28 mouse cellular contexts compared by ENCODE assay signal in the genomic region with DNA sequence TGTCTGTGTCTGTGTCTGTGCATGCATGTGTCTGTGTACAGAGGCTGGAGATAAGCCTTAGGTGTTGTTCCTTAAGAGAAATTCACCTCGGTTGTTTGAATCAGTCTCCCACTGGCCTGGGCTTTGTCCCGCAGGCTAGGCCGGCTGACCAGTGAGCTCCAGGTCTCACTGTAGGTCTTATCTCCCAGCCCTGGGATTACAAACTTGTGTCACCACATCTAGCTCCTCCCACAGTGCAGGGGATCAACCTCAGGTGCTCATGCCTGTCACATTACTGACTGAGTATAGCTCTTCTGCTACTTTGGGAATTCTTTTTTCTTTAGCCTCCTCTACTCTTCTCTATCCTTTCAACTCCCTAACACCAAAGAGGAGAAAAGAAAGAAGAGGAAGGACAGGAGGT. TPM values are rescaled to one million over a fixed set of nuclear protein-coding genes. Genes with fewer than 3 reads are reported as not detected.
DNase-seq lines count a peak whose midpoint lies in the region; ATAC-seq and TF ChIP-seq lines count a peak whose summit lies in the region.
"Had no signal": no experiment of that assay in that cellular context is flagged by ENCODE, and none has a peak within 500 bp of the region (broad histone marks: within the 10 kb centered on the region; RNA-seq: fewer than 3 reads in every experiment).

No protein-coding gene starts in this region.

- 54% methylated on average over 3 of the region's 3 CpGs for WGBS in intestine, embryonic 16.5 days
- WGBS in liver, embryonic 11.5 days = 43% methylated on average over 3 of the region's 3 CpGs
- 45% methylated on average over 3 of the region's 3 CpGs for WGBS in liver, embryonic 16.5 days (ENCODE audit: insufficient replicate concordance)
- 70% methylated on average over 3 of the region's 3 CpGs for WGBS in hindbrain, embryonic 16.5 days

- TF ChIP-seq CTCF in left cerebral cortex, adult 2 months (IDR thresholded peaks at IDR 0.05) = no peak

- no peaks in the 10 kb centered on the region for H3K4me1 ChIP-seq in intestine, embryonic 16.5 days (ENCODE audit: control insufficient read depth, insufficient read depth, low read length)
- no peaks in the 10 kb centered on the region for H3K4me1 ChIP-seq in liver, embryonic 11.5 days (replicated peaks; ENCODE audit: control insufficient read depth, insufficient read depth, low read length)
- H3K4me1 ChIP-seq in liver, embryonic 16.5 days (ENCODE audit: control insufficient read depth, low read depth, low read length) = no peaks in the 10 kb centered on the region
- H3K4me1 ChIP-seq in hindbrain, embryonic 16.5 days (ENCODE audit: control insufficient read depth, insufficient read depth, low read depth, low read length) = no peaks in the 10 kb centered on the region
- H3K4me1 ChIP-seq: embryonic facial prominence, embryonic 12.5 days; forebrain, embryonic 15.5 days; heart, embryonic 13.5 days; hindbrain, embryonic 10.5 days; hindbrain, embryonic 15.5 days; limb, embryonic 13.5 days; midbrain, embryonic 10.5 days; neural tube, embryonic 12.5 days had no signal

- H3K4me2 ChIP-seq in intestine, embryonic 16.5 days (ENCODE audit: low read depth, low read length) = no peak overlapping the region
- no peak overlapping the region for H3K4me2 ChIP-seq in liver, embryonic 11.5 days
- no peak overlapping the region for H3K4me2 ChIP-seq in liver, embryonic 16.5 days (ENCODE audit: low read depth, low read length)
- no peak overlapping the region for H3K4me2 ChIP-seq in hindbrain, embryonic 16.5 days (ENCODE audit: low read length)
- H3K4me2 ChIP-seq: embryonic facial prominence, embryonic 12.5 days; forebrain, embryonic 15.5 days; heart, embryonic 13.5 days; hindbrain, embryonic 15.5 days; limb, embryonic 13.5 days; lung, embryonic 14.5 days; neural tube, embryonic 12.5 days had no signal

- no peaks in the 10 kb centered on the region for H3K27me3 ChIP-seq in intestine, embryonic 16.5 days (replicated peaks; ENCODE audit: control insufficient read depth, insufficient read depth, low read length)
- H3K27me3 ChIP-seq in liver, embryonic 11.5 days (replicated peaks; ENCODE audit: control insufficient read depth, insufficient read depth, low read length) = no peaks in the 10 kb centered on the region
- no peaks in the 10 kb centered on the region for H3K27me3 ChIP-seq in liver, embryonic 16.5 days (ENCODE audit: control insufficient read depth, insufficient read depth, low read depth, low read length)
- H3K27me3 ChIP-seq in hindbrain, embryonic 16.5 days (replicated peaks; ENCODE audit: control insufficient read depth, insufficient read depth, low read length) = no peaks in the 10 kb centered on the region
- H3K27me3 ChIP-seq: embryonic facial prominence, embryonic 12.5 days; forebrain, embryonic 15.5 days; heart, embryonic 13.5 days; hindbrain, embryonic 15.5 days; limb, embryonic 13.5 days; neural tube, embryonic 12.5 days; Patski had no signal

- intact Hi-C loops in left cerebral cortex, adult 2 months (cut with DNase I) = loop anchor here (5.0 kb wide), 1 partner anchor 82 kb away; no protein-coding TSS in a partner anchor

- H3K36me3 ChIP-seq in intestine, embryonic 16.5 days (ENCODE audit: control insufficient read depth, insufficient read depth, low read length) = no peaks in the 10 kb centered on the region
- H3K36me3 ChIP-seq in liver, embryonic 11.5 days (ENCODE audit: control insufficient read depth, insufficient read depth, low read length) = no peaks in the 10 kb centered on the region
- H3K36me3 ChIP-seq in liver, embryonic 16.5 days (ENCODE audit: control insufficient read depth, insufficient read depth) = no peaks in the 10 kb centered on the region
- H3K36me3 ChIP-seq in hindbrain, embryonic 16.5 days (ENCODE audit: control insufficient read depth, insufficient read depth, low read length) = no peaks in the 10 kb centered on the region
- H3K36me3 ChIP-seq: embryonic facial prominence, embryonic 12.5 days; forebrain, embryonic 15.5 days; heart, embryonic 13.5 days; hindbrain, embryonic 10.5 days; hindbrain, embryonic 15.5 days; limb, embryonic 13.5 days; midbrain, embryonic 10.5 days; neural tube, embryonic 12.5 days had no signal

- no peak overlapping the region for H3K9ac ChIP-seq in intestine, embryonic 16.5 days (ENCODE audit: low read depth, low read length)
- H3K9ac ChIP-seq in liver, embryonic 11.5 days (ENCODE audit: low read depth, low read length) = no peak overlapping the region
- H3K9ac ChIP-seq in liver, embryonic 16.5 days (ENCODE audit: low read depth, low read length) = no peak overlapping the region
- H3K9ac ChIP-seq in hindbrain, embryonic 16.5 days (ENCODE audit: low read depth, low read length) = no peak overlapping the region
- H3K9ac ChIP-seq: embryonic facial prominence, embryonic 12.5 days; forebrain, embryonic 15.5 days; heart, embryonic 13.5 days; hindbrain, embryonic 15.5 days; limb, embryonic 13.5 days; lung, embryonic 14.5 days; neural tube, embryonic 12.5 days had no signal

- no peak overlapping the region for H3K4me3 ChIP-seq in intestine, embryonic 16.5 days (ENCODE audit: low read length)
- H3K4me3 ChIP-seq in liver, embryonic 11.5 days (ENCODE audit: low read depth, low read length) = no peak overlapping the region
- H3K4me3 ChIP-seq in liver, embryonic 16.5 days (ENCODE audit: low read depth, low read length) = no peak overlapping the region
- H3K4me3 ChIP-seq in hindbrain, embryonic 16.5 days (ENCODE audit: low read length) = no peak overlapping the region
- no peak overlapping the region for H3K4me3 ChIP-seq in left cerebral cortex, adult 2 months
- H3K4me3 ChIP-seq: embryonic facial prominence, embryonic 12.5 days; forebrain, embryonic 15.5 days; heart, embryonic 13.5 days; hindbrain, embryonic 10.5 days; hindbrain, embryonic 15.5 days; layer of hippocampus, adult 2 months; limb, embryonic 13.5 days; midbrain, embryonic 10.5 days; myocyte; neural tube, embryonic 12.5 days had no signal

- peak; percentile 43; the same call in 1 of the 2 replicates for ATAC-seq in intestine, embryonic 16.5 days
- ATAC-seq in liver, embryonic 11.5 days (replicated peaks; ENCODE audit: low FRiP score) = 0 out of 2 replicates have a peak, but pooled peaks have one; percentile 37
- ATAC-seq in liver, embryonic 16.5 days (ENCODE audit: low read depth) = peak; percentile 66
- ATAC-seq in hindbrain, embryonic 16.5 days = no peak
- ATAC-seq: forebrain, embryonic 15.5 days; Patski had no signal

- no peak for DNase-seq in liver, embryonic 11.5 days (ENCODE audit: low spot score)
- DNase-seq in yolk sac, embryonic 10.5 days (ENCODE audit: low spot score) = peak; percentile 66
- DNase-seq in spleen, postnatal 36 days (ENCODE audit: low spot score in 2 of 2) = no peak
- DNase-seq in left cerebral cortex, adult 2 months (ENCODE audit: extremely low spot score in 1 of 2, low spot score in 2 of 2) = no peak
- DNase-seq: adrenal gland, postnatal 10 days; cerebellum, adult 11 months; cerebellum, adult 9-10 months; embryo, embryonic 11 days; heart, postnatal 14 days; kidney, postnatal 36 days; lung, embryonic 14.5 days; lung, postnatal 14 days; thymus, adult 18-20 months; thymus, postnatal 25 days had no signal

- H3K27ac ChIP-seq in intestine, embryonic 16.5 days (ENCODE audit: low read length) = no peak overlapping the region
- peak overlapping the region; percentile 34 for H3K27ac ChIP-seq in liver, embryonic 11.5 days (ENCODE audit: low read depth, low read length)
- no peak overlapping the region for H3K27ac ChIP-seq in liver, embryonic 16.5 days (ENCODE audit: low read length)
- H3K27ac ChIP-seq in hindbrain, embryonic 16.5 days (ENCODE audit: low read depth, low read length) = no peak overlapping the region
- no peak overlapping the region for H3K27ac ChIP-seq in left cerebral cortex, adult 2 months
- H3K27ac ChIP-seq: embryonic facial prominence, embryonic 12.5 days; forebrain, embryonic 15.5 days; heart, embryonic 13.5 days; hindbrain, embryonic 10.5 days; hindbrain, embryonic 15.5 days; layer of hippocampus, adult 2 months; limb, embryonic 13.5 days; midbrain, embryonic 10.5 days; neural tube, embryonic 12.5 days had no signal

- no peaks in the 10 kb centered on the region for H3K9me3 ChIP-seq in intestine, embryonic 16.5 days (ENCODE audit: control insufficient read depth, low read length)
- H3K9me3 ChIP-seq in liver, embryonic 11.5 days (ENCODE audit: control insufficient read depth, low read length) = no peaks in the 10 kb centered on the region
- H3K9me3 ChIP-seq in liver, embryonic 16.5 days (replicated peaks; ENCODE audit: control insufficient read depth, low read length) = no peaks in the 10 kb centered on the region
- no peaks in the 10 kb centered on the region for H3K9me3 ChIP-seq in hindbrain, embryonic 16.5 days (ENCODE audit: control insufficient read depth, low read length)
- H3K9me3 ChIP-seq: embryonic facial prominence, embryonic 12.5 days; forebrain, embryonic 15.5 days; heart, embryonic 13.5 days; hindbrain, embryonic 15.5 days; limb, embryonic 13.5 days; midbrain, embryonic 10.5 days; neural tube, embryonic 12.5 days had no signal

RNA-seq across cellular contexts. Expression of a gene that starts 20.9 kb away (rescaled TPM):
- 10.4 and 10.8 TPM in 2 replicates for polyA plus RNA-seq in intestine, embryonic 16.5 days (2015; fragmentation: Nextera tagmentation; extraction: Ambion mirVana)
- 10.8 and 12.6 TPM in 2 replicates for polyA plus RNA-seq in liver, embryonic 11.5 days (2014; fragmentation: Nextera tagmentation; extraction: Ambion mirVana)
- polyA plus RNA-seq in liver, embryonic 16.5 days (2015; fragmentation: Nextera tagmentation; extraction: Ambion mirVana) = 6.6 and 6.7 TPM in 2 replicates
- 4.6 and 6.5 TPM in 2 replicates for polyA plus RNA-seq in hindbrain, embryonic 16.5 days (2015; fragmentation: Nextera tagmentation; extraction: Ambion mirVana)
- total RNA-seq in left cerebral cortex, adult 2 months (2021) = 10 to 100 TPM; 52.8 to 56.0 TPM

RNA-seq across cellular contexts. Expression of a gene that starts 59.3 kb away (rescaled TPM):
- 20.0 and 21.0 TPM in 2 replicates for polyA plus RNA-seq in intestine, embryonic 16.5 days (2015; fragmentation: Nextera tagmentation; extraction: Ambion mirVana)
- polyA plus RNA-seq in liver, embryonic 11.5 days (2014; fragmentation: Nextera tagmentation; extraction: Ambion mirVana) = 22.2 and 27.9 TPM in 2 replicates
- 13.1 TPM in 2 replicates for polyA plus RNA-seq in liver, embryonic 16.5 days (2015; fragmentation: Nextera tagmentation; extraction: Ambion mirVana)
- polyA plus RNA-seq in hindbrain, embryonic 16.5 days (2015; fragmentation: Nextera tagmentation; extraction: Ambion mirVana) = 24.7 and 28.5 TPM in 2 replicates
- total RNA-seq in left cerebral cortex, adult 2 months (2021) = 10 to 100 TPM; 19.5 to 21.2 TPM
